Mouse (Mus musculus) heart, postnatal 25 days (tissue): ENCODE data around the gene Cdv3. TPM values are rescaled to one million over a fixed set of nuclear protein-coding genes. Genes with fewer than 3 reads are reported as not detected.

Source experiments
- DNase-seq: peaks from one replicate; pipeline ENCODE4 v3.0.0; 2022; ENCODE audit warnings: low spot score
- intact Hi-C: fragments of 180-260 bp; cut with DNase I; formaldehyde crosslinking; loops from one replicate; pipeline ENCODE4 v1.15.1; 2025
- total RNA-seq, 2 experiments: library from RNA; stranded (reverse); gene quantifications; 2 replicates each; pipeline ENCODE4 v1.2.3; 2021

The Cdv3 gene
- total RNA-seq: 100 to 1,000 TPM; 102 to 104 TPM

DNA sequence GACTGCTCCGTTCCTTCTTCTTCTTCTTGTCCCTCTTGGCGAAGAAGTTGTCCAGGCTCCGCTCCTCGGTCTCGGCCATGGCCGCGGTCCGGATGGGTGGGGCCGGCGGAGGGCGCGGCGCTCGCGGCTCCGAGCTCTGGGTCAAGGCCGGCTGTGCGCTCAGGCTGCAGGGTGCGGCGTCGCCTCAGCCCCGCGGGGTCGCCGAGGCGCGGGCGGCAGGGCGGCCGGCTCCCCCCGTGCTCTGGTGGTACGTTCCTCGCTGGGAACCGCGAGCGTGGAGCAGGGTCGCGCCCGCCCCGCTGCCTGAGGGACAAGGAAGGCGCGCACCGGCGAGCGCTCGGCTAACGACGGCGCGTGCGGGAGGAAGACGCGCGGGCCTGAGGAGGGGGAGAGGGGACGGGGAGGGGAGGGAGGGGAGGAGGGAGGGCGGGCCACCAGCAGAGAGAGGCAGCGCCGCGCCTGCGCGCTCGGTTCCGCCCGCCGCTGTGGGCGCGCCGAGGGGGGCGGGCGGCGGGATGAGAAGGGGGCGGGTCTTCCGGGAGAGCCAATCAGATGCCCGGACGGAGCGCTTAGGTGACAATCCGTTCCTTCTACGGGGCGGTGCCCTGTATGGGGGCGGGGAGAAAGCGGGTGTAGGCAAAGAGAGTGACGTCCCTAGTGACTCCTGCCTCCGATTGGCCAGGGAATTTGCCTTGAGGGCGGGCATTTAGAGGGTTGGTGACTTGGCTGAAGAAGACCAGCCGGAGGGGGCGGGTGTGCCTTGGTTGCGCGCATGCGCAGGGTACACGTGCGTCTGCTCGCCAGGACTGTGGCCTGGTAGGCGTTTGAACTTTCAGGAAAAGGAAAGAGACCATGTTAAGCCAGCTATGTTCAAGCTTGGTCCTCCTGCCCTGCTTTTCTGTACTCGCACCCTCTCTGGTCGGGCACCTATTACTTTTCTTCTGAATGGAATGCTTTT is at the start of gene Cdv3:
TSS of gene Cdv3 (minus strand) at position 551 of the 958 bp plus-strand sequence.
- peak; percentile 100 for DNase-seq
- intact Hi-C loops: loop anchor here (5.0 to 10.0 kb wide), 2 partner anchors 163 to 639 kb away; partner anchors contain the start of genes Nphp3 and Srprb

DNA sequence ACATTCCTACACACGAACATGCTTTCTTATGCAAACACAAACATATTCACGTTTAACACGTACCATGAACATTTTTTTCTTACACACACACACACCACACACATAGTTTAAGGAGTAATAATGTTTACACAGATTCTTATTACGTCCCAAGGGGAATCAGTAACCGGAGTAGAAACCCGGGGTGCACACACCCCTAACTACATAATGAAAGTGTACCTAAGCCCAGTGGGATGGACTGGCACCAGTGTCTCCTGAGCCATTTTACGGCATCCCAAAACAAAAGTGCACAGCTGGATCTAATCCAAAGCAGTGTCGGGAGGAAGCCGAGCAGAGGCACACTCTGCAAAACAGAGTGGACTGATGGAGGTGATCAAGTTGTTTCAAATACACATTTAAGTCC is 47.8 kb upstream of the Cdv3 start:
- no peak for DNase-seq
- intact Hi-C loops: no loop called here

DNA sequence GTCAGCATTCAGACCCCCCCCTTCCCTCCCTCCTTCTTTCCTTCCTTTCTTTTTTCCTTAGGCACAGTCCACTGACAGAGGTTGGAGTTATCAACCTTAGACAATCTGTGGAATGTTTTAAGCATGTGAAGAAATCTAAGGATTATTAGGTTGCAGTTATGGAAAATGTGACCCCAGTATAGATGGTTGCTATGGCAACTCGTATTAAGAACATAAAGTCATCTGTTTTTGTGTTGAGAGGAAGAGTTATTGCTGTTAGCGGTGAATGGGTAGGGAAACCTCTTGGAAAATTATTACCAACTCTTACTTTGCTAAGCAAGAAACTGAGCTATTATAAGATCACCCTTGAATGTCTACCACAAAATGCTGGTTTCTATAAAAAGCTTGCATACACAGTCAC is 43.5 kb upstream of the Cdv3 start:
- intact Hi-C loops: no loop called here
- DNase-seq: no peak

DNA sequence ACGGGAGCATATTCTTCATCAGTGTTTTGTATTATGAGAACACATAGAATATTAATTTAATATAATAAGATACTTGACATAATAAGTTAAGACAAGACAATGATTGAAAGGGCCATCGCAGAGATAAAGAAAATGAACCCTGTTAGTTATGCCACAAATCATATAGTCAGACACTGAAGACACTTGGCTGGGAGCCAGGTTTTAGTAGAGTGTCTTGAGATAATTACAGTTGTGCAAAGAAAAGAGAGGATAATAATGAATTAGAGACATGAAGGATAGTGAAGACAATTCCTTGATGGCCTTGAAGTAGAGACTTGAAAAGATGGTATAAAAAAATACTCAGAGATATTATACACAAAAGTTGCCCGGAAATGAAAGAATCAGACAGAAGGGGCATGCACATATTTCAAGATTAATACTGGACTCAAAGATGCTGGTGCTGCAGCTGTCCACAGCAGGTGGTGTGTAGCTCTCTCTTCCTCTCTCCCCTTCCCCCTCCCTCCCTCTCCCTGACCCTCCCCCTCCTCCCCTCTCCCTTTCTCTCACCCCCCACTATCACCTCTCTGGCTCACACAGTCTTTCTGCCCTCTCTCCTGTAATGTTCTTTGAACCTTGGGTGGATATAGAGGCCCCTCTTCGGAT is 42.6 kb upstream of the Cdv3 start:
- DNase-seq: no peak
- intact Hi-C loops: no loop called here

DNA sequence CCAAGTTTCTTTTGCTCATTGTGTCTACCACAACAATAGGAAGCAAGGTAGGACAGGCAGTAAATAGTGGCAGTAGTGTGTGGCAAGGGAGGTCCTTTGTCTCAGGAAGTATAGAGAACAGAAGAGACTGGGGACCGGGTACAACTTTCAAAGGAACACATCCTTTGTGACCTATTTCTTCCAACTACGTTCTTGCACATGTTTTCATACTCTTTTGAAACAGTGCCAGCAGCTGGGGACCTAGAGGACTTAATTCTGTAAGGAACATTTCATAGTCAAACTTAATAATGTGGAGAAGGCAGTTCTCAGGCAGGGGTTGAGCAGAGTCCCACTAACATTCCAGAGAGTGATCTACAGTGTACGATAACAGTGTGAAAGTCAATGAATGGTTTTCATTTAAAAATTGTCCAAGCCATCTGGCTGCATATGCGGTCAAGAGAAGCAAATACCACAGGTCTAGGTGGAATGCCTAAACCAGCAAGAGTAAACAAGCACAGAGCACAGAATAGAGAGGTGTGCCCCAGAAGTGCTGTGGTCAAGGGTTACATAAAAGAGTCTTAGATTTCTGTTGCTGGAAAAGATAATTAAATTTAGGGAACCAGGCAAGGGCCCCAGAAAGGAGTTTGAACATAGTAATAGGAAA is 37.8 kb upstream of the Cdv3 start:
- no peak for DNase-seq
- intact Hi-C loops: no loop called here

DNA sequence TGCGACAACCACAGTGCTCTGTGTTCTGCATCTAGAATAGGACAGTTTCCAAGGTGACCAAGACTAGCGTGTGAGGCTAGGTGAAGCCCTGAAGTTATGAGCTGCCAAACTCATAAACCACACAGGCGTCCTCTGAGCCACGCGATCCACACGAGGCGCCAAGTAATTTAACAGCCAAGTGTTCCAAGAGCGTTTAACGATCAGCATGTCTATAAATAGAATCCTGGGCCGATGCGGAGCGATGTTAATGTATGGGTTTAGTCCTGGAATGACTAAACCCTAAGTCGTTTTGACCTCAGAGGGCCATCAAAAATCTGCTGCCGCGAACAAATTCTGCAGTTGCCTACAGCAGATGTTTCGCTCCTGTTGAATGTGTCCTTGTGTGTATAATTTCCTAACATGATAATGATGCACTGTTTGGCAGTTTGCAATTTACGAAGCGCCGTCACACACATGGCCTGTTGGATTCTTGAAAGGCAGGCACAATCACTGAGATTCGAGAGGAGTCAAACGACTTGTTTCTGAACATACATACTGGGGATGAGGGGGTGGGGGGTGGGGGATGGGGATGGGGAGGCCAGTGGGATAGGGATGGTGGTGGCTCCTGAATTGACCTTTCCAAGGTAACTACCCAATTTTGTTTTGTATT is 33.0 kb upstream of the Cdv3 start:
- intact Hi-C loops: no loop called here
- DNase-seq: no peak

DNA sequence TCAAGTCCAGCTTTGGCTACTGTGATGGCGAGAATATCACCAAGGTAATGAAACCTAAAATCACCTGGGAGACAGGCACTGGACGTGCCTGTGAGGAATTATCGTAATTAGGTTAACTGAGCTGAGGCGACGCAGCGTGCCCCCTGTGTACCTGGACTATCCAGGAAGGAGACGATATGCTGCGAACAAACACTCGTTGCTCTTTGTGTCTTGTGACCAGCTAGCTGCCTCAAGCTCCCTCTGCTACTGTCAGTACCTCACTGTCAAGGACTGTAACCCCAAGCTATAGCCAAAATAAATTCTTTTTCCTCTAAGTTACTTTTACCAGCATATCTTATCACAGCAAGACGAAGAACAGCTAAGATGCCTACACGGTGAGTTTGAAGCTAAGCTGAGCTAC is 27.6 kb upstream of the Cdv3 start:
- intact Hi-C loops: no loop called here
- no peak for DNase-seq

DNA sequence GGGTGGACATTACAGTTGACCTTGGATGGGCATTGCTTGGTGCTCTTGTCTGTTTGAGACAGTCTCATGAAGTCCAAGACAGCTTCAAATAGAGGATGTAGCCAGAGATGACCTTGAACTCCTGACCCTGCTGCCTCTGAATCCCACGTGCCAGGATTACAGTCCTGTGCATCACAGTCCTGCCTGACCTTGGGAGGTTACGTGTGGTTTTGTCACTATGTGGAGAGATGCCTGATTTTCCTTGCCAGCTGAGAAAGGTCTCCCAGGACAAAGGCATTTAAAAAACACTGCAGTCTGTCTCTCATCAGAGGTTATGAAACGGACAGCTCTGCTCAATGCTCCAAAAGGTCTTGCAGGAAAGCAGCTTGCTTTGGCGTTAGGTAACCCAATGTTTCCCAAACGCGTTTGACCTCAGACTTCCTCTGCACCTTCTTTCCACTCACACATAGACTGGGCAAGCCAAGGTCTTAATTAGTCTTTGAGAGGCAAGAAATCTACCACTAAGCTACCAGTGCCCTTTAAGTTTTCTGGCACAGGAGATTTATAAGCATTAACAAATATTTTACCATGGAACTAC is 26.2 kb upstream of the Cdv3 start:
- intact Hi-C loops: no loop called here
- DNase-seq: no peak

DNA sequence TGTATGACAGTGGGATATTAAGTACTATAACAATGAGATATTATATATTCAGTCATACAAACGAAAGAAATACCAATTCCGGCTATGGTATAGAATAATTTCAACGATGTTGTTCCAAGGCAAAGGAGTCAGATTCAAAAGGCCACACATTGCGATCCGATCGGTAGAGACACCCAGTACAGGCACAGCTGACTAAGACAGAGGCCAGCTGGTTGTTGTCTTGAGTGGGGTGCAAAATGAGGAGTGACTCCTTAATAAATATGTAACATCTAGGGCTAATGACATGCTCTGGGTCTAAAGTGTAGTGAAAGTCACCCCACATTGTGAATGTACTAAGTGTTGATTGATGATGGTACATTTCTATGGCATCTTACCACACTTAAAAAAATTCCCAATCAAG is 23.6 kb upstream of the Cdv3 start:
- no peak for DNase-seq
- intact Hi-C loops: no loop called here

DNA sequence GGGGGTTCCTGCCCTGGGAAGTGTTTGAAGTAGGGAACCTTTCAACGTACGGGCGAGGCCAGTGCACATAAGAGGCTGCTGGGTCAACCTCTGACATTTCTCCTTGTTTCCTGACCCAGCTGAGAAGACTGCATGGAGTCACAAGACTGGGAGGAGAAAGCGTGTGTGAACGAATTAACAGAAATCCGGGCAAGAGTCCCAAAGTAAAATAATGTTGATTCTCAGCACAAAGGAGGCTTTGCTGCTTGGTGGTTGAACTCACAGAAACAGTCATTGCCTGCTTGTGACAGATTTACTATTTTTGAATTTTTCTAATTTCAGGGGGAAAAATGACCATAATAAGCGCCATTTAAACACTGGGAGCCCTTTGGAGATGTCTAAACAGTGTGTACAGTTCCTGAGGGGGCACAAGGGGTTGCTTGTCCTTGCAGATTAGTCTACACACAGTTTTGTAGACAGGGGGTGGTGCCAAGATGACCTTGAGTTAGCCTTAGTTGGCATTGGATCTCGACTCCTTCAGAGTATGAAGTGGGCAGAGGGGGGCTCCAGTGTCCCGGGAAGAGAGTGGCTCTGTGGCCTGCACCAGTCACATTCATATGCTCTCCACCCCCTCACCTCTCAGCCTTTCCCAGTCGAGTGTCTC is 21.5 kb upstream of the Cdv3 start:
- DNase-seq: no peak
- intact Hi-C loops: no loop called here

DNA sequence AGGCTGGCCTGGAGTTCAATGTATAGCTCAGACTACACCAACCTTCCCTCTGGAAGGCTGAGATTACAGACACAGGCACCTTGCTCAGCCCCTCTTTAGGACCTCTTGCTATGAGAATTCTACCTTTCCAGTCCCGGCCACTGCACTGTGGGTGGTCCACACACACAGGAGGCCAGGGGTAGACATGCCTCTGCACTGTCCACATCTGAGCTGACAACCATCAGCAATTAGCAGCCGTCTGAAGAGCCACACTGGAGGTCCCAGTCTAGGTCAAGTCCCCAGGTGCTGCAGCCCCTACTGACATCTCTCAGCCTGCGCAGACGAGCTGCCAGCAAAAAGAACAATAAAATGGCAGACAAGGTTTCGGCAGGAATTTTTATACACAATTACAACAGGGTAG is 20.9 kb upstream of the Cdv3 start:
- intact Hi-C loops: no loop called here
- DNase-seq: no peak

DNA sequence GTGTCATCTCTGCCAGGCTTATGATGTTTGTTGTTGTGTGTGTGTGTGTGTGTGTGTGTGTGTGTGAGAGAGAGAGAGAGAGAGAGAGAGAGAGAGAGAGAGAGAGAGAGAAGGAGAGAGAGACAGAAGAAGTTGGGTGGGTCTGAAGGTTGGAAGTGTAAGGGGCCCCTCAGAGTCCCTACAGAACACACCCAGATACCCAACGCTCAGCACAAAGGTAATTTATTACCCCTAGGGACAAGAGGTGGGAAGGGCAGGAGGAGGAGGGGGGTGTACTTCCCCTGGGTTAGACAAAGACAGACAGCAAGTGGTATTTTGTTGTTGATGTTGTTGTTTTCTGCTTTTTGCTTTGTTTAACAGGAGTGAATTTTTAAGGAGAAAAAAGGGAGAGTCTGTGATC is 20.0 kb upstream of the Cdv3 start:
- intact Hi-C loops: no loop called here
- no peak for DNase-seq

DNA sequence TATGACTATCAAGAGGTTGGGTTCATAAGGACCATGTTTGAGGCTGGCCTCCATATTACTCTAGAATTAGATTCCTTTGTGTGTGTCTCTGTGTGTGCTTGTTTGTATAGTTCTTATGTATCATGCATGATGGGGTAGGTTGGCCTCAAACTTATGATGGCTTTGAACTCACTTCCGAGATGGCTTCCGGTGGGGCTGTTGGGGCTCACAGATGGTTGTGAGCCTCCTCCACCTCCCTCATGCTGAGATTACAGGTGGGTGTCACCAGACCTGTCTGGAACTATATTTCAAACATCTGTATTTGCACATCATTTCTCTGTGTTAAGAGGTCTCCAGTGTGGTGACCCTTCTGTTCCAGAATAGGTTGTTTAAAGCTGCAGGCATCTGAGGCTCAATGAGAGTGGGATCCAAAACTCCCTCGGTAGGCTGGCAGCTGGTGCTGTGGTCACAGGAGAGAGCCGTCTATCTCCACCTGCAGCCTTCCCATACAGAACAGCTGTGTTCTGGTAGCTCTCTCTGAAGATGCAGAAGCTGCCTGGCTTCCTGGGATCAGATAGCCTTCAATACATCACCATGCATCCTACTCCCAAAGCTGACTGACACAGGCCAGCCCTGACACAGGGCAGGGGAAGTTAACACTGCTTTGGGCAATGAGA is 18.6 kb upstream of the Cdv3 start:
- intact Hi-C loops: no loop called here
- DNase-seq: no peak

DNA sequence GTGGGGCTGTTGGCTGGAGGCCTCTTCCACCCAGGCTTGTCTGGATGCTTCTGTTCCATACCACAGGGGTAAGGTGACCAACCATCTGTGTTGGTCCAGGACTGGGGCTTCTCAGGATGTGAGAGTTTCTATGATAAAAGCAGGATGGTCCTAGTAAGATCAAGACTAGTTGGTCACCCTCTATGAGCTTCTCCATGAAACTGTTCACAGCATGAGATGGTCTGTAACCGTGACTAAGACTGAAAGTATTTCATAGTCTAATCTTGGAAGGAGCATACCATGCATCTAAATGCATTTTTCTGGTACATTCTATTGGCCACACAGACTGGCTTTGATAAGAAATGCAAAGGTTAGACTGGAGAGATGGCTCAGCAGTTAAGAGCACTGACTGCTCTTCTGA is 17.9 kb upstream of the Cdv3 start:
- no peak for DNase-seq
- intact Hi-C loops: no loop called here

DNA sequence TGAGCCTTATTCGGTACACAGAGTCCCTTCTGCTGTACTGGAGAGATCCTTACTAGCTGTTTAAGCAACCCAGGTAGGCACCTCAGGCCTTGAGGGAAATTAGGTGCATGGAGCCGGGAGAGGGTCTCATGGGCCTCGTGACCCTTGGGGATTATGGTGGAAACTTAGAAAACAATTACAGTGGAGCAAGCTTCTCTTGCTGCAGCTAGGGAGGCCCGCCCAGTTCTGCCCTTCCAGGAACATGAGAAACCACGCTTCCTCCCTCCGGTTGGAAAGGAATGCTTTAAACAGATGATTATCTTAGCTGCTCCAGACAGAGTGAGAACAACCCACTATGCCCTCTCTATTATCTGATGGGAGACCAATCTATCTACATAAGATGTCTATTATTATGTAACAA is 17.3 kb upstream of the Cdv3 start:
- no peak for DNase-seq
- intact Hi-C loops: no loop called here

DNA sequence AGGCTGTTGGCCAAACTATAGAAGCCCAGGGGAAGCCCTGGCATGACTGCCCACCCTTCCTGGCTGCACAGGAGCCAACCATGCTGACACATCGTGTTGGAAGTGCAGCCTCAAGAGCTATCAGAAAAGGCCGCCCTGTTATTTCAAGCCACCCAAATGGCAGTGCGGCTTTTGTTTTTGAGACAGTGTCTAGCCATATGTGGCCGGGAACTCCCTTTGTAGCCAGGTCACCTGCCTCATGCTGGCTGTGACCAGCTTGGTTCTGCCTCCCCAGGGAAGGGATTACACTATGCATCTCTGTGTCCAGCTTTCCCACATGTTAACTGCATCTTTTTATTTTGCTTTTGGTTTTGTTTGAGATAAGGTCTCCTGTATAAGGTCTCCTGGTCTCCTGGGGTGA is 14.9 kb upstream of the Cdv3 start:
- intact Hi-C loops: no loop called here
- no peak for DNase-seq

DNA sequence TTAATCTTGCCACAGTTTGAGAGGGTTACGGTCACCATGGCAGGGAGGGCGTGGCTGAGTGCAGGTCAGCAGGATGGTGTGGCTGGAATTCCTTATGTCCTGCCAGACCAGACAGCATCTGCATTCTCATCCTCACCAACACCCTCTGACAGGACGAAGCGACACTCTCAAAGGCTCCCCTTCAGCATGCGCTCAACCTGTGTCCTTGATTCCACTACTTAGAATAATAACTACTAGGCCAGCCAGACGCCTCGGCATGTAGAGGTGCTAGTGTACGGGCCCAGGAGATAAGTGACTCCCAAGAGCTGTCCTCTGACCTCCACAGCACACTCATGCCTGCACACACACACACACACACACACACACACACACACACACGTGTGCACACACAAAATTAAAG is 13.6 kb upstream of the Cdv3 start:
- intact Hi-C loops: no loop called here
- DNase-seq: no peak

DNA sequence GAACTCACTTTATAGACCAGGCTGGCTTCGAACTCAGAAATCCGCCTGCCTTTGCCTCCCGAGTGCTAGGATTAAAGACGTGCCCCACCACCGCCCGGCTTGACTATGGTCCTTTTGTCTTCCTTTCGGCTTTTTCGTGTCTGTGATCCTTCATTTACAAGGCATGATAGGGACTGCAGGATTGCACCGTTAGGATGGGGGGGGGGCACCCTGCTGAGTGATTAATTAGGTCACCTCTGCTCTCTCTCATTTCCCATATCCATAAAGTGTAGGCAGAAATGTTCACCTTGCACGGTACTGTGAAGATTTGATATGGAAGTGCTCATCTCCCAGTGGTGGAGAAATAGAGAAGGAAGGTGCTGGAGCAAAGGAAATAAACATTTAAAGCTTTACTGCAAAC is 13.0 kb upstream of the Cdv3 start:
- DNase-seq: no peak
- intact Hi-C loops: no loop called here
